Comparison of ENCODE assay signal across 10 mouse cellular contexts in genomic region chr19:21913005-21913670, GRCm38 (mm10).
DNase-seq lines count a peak whose midpoint lies in the region; ATAC-seq and TF ChIP-seq lines count a peak whose summit lies in the region.
"Had no signal": no experiment of that assay in that cellular context is flagged by ENCODE, and none has a peak within 500 bp of the region (broad histone marks: within the 10 kb centered on the region; RNA-seq: fewer than 3 reads in every experiment).

No protein-coding gene starts in this region.

- H3K27me3 ChIP-seq in stomach, embryonic 15.5 days (replicated peaks) = no peaks in the 10 kb centered on the region
- H3K27me3 ChIP-seq in stomach, postnatal 0 days (ENCODE audit: control insufficient read depth, insufficient read depth, low read length) = no peaks in the 10 kb centered on the region
- H3K27me3 ChIP-seq in heart, postnatal 0 days (ENCODE audit: control insufficient read depth, insufficient read depth, low read length) = no peaks in the 10 kb centered on the region
- H3K27me3 ChIP-seq in liver, embryonic 15.5 days = no peaks in the 10 kb centered on the region
- H3K27me3 ChIP-seq in midbrain, embryonic 15.5 days (replicated peaks) = no peaks in the 10 kb centered on the region
- H3K27me3 ChIP-seq in midbrain, postnatal 0 days (ENCODE audit: insufficient read depth, low read length) = no peaks in the 10 kb centered on the region
- H3K27me3 ChIP-seq in forebrain, embryonic 12.5 days = no peaks in the 10 kb centered on the region
- H3K27me3 ChIP-seq: embryonic facial prominence, embryonic 13.5 days; neural tube, embryonic 13.5 days had no signal

- H3K36me3 ChIP-seq in stomach, embryonic 15.5 days = no peaks in the 10 kb centered on the region
- H3K36me3 ChIP-seq in stomach, postnatal 0 days (ENCODE audit: control insufficient read depth, insufficient read depth, low read length) = no peaks in the 10 kb centered on the region
- H3K36me3 ChIP-seq in heart, postnatal 0 days (replicated peaks; ENCODE audit: control insufficient read depth, insufficient read depth, low read length) = no peaks in the 10 kb centered on the region
- H3K36me3 ChIP-seq in liver, embryonic 15.5 days (replicated peaks) = no peaks in the 10 kb centered on the region
- H3K36me3 ChIP-seq in midbrain, embryonic 15.5 days (replicated peaks) = no peaks in the 10 kb centered on the region
- no peaks in the 10 kb centered on the region for H3K36me3 ChIP-seq in midbrain, postnatal 0 days (ENCODE audit: insufficient read depth, low read length)
- no peaks in the 10 kb centered on the region for H3K36me3 ChIP-seq in forebrain, embryonic 12.5 days (replicated peaks)
- H3K36me3 ChIP-seq: embryonic facial prominence, embryonic 13.5 days; neural tube, embryonic 13.5 days had no signal

- H3K9me3 ChIP-seq in stomach, embryonic 15.5 days = no peaks in the 10 kb centered on the region
- H3K9me3 ChIP-seq in stomach, postnatal 0 days (ENCODE audit: control insufficient read depth, low read length) = no peaks in the 10 kb centered on the region
- no peaks in the 10 kb centered on the region for H3K9me3 ChIP-seq in heart, postnatal 0 days (replicated peaks; ENCODE audit: control insufficient read depth, low read length)
- no peaks in the 10 kb centered on the region for H3K9me3 ChIP-seq in liver, embryonic 15.5 days (replicated peaks)
- H3K9me3 ChIP-seq in midbrain, embryonic 15.5 days = no peaks in the 10 kb centered on the region
- no peaks in the 10 kb centered on the region for H3K9me3 ChIP-seq in midbrain, postnatal 0 days (ENCODE audit: low read length)
- no peaks in the 10 kb centered on the region for H3K9me3 ChIP-seq in forebrain, embryonic 12.5 days
- H3K9me3 ChIP-seq: embryonic facial prominence, embryonic 13.5 days; neural tube, embryonic 13.5 days had no signal

- no peak for TF ChIP-seq CTCF in stomach, postnatal 0 days (IDR thresholded peaks at IDR 0.05; ENCODE audit: low read depth)
- TF ChIP-seq CTCF in heart, postnatal 0 days (IDR thresholded peaks at IDR 0.05; ENCODE audit: low read depth) = no peak
- no peak for TF ChIP-seq CTCF in midbrain, postnatal 0 days (IDR thresholded peaks at IDR 0.05)

- no peaks in the 10 kb centered on the region for H3K4me1 ChIP-seq in stomach, embryonic 15.5 days
- no peaks in the 10 kb centered on the region for H3K4me1 ChIP-seq in stomach, postnatal 0 days (replicated peaks; ENCODE audit: control insufficient read depth, insufficient read depth)
- H3K4me1 ChIP-seq in heart, postnatal 0 days (ENCODE audit: control insufficient read depth, insufficient read depth) = 0 out of 2 replicates have a peak, but pooled peaks cover 5% of the 10 kb centered on the region
- H3K4me1 ChIP-seq in liver, embryonic 15.5 days (replicated peaks) = no peaks in the 10 kb centered on the region
- no peaks in the 10 kb centered on the region for H3K4me1 ChIP-seq in midbrain, embryonic 15.5 days
- no peaks in the 10 kb centered on the region for H3K4me1 ChIP-seq in midbrain, postnatal 0 days (ENCODE audit: insufficient read depth, low read length)
- no peaks in the 10 kb centered on the region for H3K4me1 ChIP-seq in forebrain, embryonic 12.5 days

- 76% methylated on average over 8 of the region's 8 CpGs for WGBS in stomach, embryonic 15.5 days
- 64% methylated on average over 8 of the region's 8 CpGs for WGBS in stomach, postnatal 0 days
- WGBS in heart, postnatal 0 days = 40% methylated on average over 8 of the region's 8 CpGs
- 28% methylated on average over 8 of the region's 8 CpGs for WGBS in liver, embryonic 15.5 days (ENCODE audit: insufficient replicate concordance)
- 83% methylated on average over 8 of the region's 8 CpGs for WGBS in midbrain, embryonic 15.5 days
- 71% methylated on average over 8 of the region's 8 CpGs for WGBS in midbrain, postnatal 0 days
- WGBS in forebrain, embryonic 12.5 days = 89% methylated on average over 8 of the region's 8 CpGs

- DNase-seq in stomach, postnatal 0 days (ENCODE audit: low spot score) = no peak
- peak; percentile 76 for DNase-seq in heart, postnatal 0 days (ENCODE audit: low spot score)
- DNase-seq in frontal cortex, postnatal 36 days (ENCODE audit: low spot score in 2 of 2) = no peak
- no peak for DNase-seq in midbrain, postnatal 0 days (ENCODE audit: low spot score)

- H3K4me2 ChIP-seq in stomach, embryonic 15.5 days = no peak overlapping the region
- H3K4me2 ChIP-seq in stomach, postnatal 0 days (replicated peaks; ENCODE audit: low read depth) = no peak overlapping the region
- no peak overlapping the region for H3K4me2 ChIP-seq in heart, postnatal 0 days (ENCODE audit: low read depth, low read length)
- no peak overlapping the region for H3K4me2 ChIP-seq in liver, embryonic 15.5 days
- no peak overlapping the region for H3K4me2 ChIP-seq in midbrain, embryonic 15.5 days
- H3K4me2 ChIP-seq in midbrain, postnatal 0 days (ENCODE audit: low read depth, low read length, poor library complexity, severe bottlenecking) = no peak overlapping the region
- no peak overlapping the region for H3K4me2 ChIP-seq in forebrain, embryonic 12.5 days
- H3K4me2 ChIP-seq: embryonic facial prominence, embryonic 13.5 days; neural tube, embryonic 13.5 days had no signal

- ATAC-seq in stomach, embryonic 15.5 days (ENCODE audit: insufficient read depth, low FRiP score, low read depth) = no peak
- ATAC-seq in stomach, postnatal 0 days (ENCODE audit: low FRiP score, low TSS enrichment) = no peak
- peak; percentile 55 for ATAC-seq in heart, postnatal 0 days (ENCODE audit: insufficient read depth, low read depth)
- ATAC-seq in liver, embryonic 15.5 days (ENCODE audit: insufficient read depth) = 0 out of 2 replicates have a peak, but pooled peaks have one; percentile 28
- ATAC-seq in midbrain, embryonic 15.5 days (replicated peaks) = no peak
- ATAC-seq in midbrain, postnatal 0 days (ENCODE audit: low FRiP score) = no peak
- ATAC-seq in forebrain, embryonic 12.5 days (ENCODE audit: low FRiP score) = no peak

- no peak overlapping the region for H3K9ac ChIP-seq in stomach, embryonic 15.5 days
- H3K9ac ChIP-seq in stomach, postnatal 0 days (ENCODE audit: low read length) = no peak overlapping the region
- H3K9ac ChIP-seq in heart, postnatal 0 days (replicated peaks; ENCODE audit: low read depth, low read length) = no peak overlapping the region
- no peak overlapping the region for H3K9ac ChIP-seq in liver, embryonic 15.5 days
- no peak overlapping the region for H3K9ac ChIP-seq in midbrain, embryonic 15.5 days
- H3K9ac ChIP-seq in midbrain, postnatal 0 days (replicated peaks; ENCODE audit: low read length, poor library complexity, severe bottlenecking) = no peak overlapping the region
- no peak overlapping the region for H3K9ac ChIP-seq in forebrain, embryonic 12.5 days
- H3K9ac ChIP-seq: embryonic facial prominence, embryonic 13.5 days; neural tube, embryonic 13.5 days had no signal

- no peak for TF ChIP-seq EP300 in stomach, postnatal 0 days (optimal IDR thresholded peaks at IDR 0.05)
- peak; percentile 63; the same call in 1 of the 2 replicates for TF ChIP-seq EP300 in heart, postnatal 0 days (IDR thresholded peaks at IDR 0.05; ENCODE audit: low read depth)

- H3K4me3 ChIP-seq in stomach, embryonic 15.5 days (replicated peaks) = no peak overlapping the region
- H3K4me3 ChIP-seq in stomach, postnatal 0 days (ENCODE audit: low read depth, low read length) = no peak overlapping the region
- H3K4me3 ChIP-seq in heart, postnatal 0 days (ENCODE audit: low read depth, low read length) = no peak overlapping the region
- no peak overlapping the region for H3K4me3 ChIP-seq in liver, embryonic 15.5 days (replicated peaks)
- H3K4me3 ChIP-seq in midbrain, embryonic 15.5 days = no peak overlapping the region
- H3K4me3 ChIP-seq in midbrain, postnatal 0 days (ENCODE audit: low read depth, low read length) = no peak overlapping the region
- H3K4me3 ChIP-seq in forebrain, embryonic 12.5 days (replicated peaks) = no peak overlapping the region
- H3K4me3 ChIP-seq: embryonic facial prominence, embryonic 13.5 days; neural tube, embryonic 13.5 days had no signal

- H3K27ac ChIP-seq in stomach, embryonic 15.5 days = 0 out of 2 replicates have a peak overlapping the region, but pooled peaks have one; percentile 16
- no peak overlapping the region for H3K27ac ChIP-seq in stomach, postnatal 0 days (replicated peaks)
- peak overlapping the region; percentile 84 for H3K27ac ChIP-seq in heart, postnatal 0 days (ENCODE audit: low read depth)
- H3K27ac ChIP-seq in liver, embryonic 15.5 days (replicated peaks) = no peak overlapping the region
- H3K27ac ChIP-seq in midbrain, embryonic 15.5 days = no peak overlapping the region
- no peak overlapping the region for H3K27ac ChIP-seq in midbrain, postnatal 0 days (ENCODE audit: low read depth, low read length)
- no peak overlapping the region for H3K27ac ChIP-seq in forebrain, embryonic 12.5 days
- H3K27ac ChIP-seq: embryonic facial prominence, embryonic 13.5 days; neural tube, embryonic 13.5 days had no signal

Comparison
In these comparisons a context has a peak if more than half of its experiments do, and no peak if none do; other contexts are left out.
1. H3K27ac ChIP-seq: peak in stomach, embryonic 15.5 days (single experiment) and heart, postnatal 0 days (single experiment); none in stomach, postnatal 0 days (single experiment), liver, embryonic 15.5 days (single experiment), midbrain, embryonic 15.5 days (single experiment), midbrain, postnatal 0 days (single experiment) and forebrain, embryonic 12.5 days (single experiment).
2. ATAC-seq: peak in heart, postnatal 0 days (single experiment) and liver, embryonic 15.5 days (single experiment); none in stomach, embryonic 15.5 days (single experiment), stomach, postnatal 0 days (single experiment), midbrain, embryonic 15.5 days (single experiment), midbrain, postnatal 0 days (single experiment) and forebrain, embryonic 12.5 days (single experiment).